Mouse (Mus musculus) frontal cortex, postnatal 25 days (tissue): ENCODE data around the gene Basp1.
"Not testable (repeated sequence)": the region's sequence is repeated elsewhere in the genome, so short reads cannot be mapped to it uniquely, and the experiment has no call there.

Experiments used
- DNase-seq, 2 experiments: peaks; one replicate each; pipeline ENCODE4 v3.0.0; 2022; ENCODE audit warnings: low spot score in 2 of 2

Gene Basp1

DNA sequence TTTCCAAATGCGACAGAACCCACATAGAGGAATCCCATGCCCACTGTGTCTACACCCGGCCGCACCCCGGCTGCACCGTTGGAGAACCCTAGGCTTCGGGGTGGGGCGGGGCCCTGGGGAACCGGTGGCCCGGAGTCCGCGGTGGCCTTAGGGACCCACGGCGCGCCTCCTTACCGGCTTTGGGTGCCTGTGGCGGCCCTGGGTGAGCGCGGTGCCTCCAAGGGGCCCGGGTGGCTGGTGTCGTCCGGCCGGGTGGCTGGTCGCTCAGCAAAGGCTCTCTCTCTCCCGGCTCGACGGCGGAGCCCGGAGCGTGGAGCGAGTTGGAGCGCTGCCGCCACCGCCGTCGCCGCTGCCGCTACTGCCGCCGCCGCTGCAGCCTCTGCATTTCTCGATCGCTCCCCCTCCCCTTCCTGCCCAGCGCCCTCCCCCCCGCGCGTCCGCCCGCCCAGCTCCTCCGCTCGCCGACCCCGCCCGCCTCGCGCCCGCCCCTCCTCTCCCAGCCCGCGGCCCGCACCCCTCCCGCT lies at the start of gene Basp1:
Gene Basp1, minus strand, starts transcription at position 387 of the 524 bp plus-strand sequence.
- DNase-seq: peak; percentile 55 to 59

DNA sequence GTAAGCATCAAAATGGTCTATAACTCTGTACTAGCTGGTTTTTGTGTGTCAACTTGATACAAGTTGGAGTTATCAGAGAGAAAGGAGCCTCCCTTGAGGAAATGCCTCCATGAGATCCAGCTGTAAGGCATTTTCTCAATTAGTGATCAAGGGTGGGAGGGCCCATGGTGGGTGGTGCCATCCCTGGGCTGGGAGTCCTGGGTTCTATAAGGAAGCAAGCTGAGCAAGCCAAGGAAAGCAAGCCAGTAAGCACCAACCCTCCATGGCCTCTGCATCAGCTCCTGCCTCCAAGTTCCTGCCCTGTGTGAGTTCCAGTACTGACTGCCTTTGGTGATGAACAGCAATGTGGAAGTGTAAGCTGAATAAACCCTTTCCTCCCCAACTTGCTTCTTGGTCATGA lies 49.5 kb upstream of the Basp1 start:
- DNase-seq: not testable (repeated sequence)

DNA sequence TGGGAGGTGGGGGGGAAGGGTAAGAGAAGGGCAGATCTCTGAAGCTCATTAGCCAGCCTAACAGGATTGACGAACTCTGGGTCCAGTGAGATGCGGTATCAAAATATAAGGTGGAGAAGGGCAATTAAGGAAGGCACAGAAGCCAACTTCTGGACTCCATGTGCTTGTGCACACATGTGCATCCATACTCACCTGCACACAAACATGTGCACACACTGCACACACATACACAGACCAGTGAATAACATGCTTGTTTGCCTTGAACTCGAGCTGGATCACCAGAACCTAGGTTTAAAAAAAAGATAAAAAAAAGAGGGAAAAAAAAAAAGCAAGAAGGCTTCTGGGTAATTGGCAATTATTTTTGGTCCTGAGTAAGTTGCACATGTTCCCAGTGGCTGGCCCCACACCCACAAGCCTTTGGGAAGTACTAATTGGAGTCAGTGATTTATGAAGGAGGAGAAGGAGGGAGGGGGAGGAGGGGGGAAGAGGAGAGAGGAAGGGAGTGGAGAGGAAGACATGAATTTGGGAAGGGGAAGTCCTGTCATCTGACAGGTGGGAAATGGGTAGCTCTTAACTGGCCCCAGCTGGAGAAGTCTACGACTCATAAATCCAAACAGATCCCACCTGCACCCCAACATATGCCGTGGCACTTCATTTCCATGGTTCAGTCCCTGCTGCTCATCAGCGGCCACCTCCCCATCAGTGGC lies 48.6 kb upstream of the Basp1 start:
- no peak for DNase-seq

DNA sequence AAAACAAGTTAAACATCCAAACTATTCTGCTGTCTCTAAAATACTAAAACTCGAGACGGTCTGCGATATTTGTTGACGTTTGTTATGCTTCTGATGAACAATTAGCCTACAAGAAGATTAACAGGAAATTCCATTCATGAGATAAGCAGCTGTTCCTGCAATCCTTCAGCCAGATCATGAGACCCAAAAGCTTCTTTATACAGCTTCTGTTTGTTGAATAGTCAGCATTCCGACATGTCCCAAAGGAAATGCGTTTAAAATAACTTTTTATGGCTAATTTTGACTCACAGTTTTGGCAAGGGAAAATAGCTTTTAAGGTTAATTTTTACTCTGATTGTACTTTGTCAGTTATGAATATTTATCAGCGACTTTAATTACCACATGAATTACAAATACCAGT lies 46.3 kb upstream of the Basp1 start:
- no peak for DNase-seq

DNA sequence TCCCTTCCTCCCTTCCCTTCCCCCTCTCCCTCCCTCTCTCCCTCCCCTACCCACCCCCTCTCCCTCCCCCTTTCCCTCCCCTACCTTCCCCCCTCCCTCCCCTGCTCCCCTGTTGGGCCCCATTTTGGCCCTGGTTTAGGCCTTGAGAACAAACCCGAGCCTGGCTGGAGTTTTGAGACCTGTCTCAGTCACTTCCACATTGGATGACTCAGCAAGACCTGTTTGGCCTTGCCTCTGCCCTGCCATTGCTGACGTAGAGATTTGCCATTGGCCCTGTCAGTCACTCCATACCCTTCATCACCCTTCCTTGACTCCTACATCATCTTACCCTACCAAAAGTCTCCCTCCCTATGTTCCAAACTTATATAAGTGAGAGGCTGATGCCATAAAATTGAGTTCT lies 43.9 kb upstream of the Basp1 start:
- no peak for DNase-seq

DNA sequence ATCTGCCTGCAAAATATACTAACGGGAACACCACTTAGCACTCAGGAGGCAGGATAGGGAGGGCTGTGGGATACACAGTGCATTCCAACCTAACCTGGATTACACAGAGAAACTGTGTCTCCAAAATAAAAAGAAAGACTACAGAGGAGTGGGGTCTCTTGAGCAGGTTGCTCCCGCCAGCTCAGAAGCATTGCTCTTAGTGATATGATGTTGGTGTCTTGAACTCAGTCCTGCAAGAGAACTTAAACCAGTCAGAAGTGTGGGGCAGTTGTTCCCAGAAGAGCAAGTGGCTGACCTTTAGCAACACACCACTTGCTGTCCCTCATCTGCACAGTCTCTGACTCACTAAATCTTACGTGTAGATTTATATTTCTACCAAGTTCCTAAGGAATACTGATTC lies 40.0 kb upstream of the Basp1 start:
- DNase-seq: no peak

DNA sequence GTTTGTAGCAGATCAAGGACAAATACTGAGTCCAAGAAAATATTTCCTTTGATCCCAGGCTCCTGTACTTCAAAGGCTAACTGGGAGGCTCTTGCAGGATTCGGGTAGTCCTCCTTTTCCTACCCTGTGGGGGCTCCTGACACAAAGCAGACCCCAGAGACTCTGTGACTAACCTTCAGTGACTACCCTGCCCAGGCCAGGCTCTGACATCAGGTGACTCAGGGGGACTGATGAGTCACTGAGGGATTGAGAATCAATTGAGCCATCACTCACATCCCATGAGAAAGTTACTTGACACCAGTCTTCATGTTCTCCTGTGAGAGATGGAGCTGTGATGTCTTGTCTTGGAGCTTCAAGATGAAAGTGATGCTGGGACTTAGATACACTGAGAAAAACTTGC lies 35.8 kb upstream of the Basp1 start:
- no peak for DNase-seq

DNA sequence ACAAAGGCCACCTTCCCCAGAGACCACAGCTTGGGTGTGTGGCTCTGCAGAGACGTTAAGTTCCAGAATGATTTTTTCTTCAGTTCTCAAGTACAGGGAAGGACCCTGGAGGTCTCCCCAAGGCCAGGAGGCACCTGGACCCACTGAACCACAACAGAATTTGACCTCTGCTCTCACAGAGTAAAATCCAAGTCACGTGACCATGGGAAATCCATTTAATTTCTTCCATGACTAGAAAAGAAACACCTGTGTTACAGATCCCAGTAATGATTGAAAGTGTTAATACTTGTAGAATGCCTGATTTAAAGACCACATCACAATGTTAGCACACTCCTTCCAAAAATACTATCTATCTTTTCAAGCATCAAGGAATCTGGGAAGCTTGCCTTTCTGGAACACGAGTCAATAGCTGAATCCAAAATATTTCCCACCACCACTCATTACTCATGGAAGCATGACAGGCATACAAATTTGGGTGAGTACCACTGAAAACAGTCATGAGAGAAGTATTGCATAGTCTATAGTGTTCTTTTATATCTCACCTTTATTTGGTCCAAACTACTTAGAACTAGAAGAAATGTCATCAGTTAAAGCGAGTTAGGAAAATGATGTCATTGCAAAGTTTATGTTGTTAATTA lies 35.3 kb upstream of the Basp1 start:
- no peak for DNase-seq

DNA sequence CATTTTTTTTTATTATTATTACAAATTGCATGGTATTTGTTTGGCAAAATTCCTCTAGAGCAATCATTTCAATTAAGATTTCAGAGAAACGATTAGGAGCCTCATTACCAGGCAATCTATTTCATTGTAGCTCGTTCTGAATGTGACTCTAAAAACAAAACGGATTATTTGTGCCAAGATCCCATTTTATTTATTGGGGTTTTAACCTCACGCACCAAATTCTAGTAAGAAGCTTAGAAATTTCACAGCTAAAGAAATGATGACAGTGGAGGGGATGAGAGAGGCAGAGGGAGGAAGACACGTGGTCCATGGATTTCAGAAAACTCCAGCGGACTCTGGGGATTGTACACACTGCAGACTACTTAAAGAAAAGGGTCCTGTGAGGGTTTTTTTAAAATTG lies 33.6 kb upstream of the Basp1 start:
- no peak for DNase-seq

DNA sequence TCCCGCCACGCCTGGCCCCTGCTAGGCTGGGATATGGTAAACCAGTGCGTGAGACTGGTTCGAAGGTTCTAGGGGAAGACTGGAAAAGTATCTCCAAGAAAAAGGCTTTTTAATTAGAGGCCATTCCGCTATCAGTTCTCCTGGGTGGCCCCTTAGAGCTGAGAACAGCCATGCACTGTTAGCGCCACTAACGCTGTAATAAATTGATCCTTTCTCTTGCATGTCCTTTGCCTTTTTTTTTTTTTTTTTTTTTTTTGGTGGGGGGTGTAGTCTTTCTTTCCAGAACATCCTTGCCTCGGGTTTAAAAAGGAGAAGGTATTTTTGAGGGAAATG lies 32.6 kb upstream of the Basp1 start:
- DNase-seq: no peak

DNA sequence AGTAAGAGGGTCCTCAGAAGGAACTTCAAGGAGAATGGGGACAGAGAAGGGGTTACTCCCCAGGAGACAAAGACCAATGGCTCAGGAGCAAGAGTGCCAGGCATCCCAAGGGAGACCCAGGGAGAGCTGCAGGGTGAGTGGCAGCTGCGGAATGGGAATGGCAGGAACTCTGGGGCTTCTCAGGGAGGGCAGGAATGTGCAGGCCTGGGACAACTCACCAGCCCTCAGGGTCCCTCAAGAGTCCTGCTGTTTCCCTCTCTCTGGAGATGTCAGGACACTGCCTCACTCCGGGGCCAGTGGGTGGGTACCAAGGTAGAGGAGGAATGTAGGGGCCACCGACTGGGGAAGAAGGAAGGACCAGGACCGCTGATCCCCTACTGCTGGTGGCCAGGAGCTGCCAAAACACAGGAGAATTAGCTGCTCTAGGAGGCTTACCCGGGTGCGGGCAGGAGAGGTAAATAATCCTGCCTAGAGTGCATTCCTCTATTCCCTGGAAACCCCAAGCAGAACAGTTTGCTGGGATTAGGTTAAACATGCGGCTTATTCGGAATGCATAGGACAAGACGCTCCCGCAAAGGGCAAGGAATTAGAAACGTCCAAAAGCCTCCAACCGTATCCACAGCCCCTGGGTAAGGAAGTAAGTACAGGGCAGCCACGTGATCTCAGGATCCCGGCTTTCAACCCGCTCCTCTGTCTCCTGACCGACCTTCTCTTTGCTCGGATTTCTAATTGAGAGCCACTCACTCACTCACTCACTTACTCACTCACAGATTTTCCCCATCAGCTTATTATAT lies 32.0 kb upstream of the Basp1 start:
- DNase-seq: no peak

DNA sequence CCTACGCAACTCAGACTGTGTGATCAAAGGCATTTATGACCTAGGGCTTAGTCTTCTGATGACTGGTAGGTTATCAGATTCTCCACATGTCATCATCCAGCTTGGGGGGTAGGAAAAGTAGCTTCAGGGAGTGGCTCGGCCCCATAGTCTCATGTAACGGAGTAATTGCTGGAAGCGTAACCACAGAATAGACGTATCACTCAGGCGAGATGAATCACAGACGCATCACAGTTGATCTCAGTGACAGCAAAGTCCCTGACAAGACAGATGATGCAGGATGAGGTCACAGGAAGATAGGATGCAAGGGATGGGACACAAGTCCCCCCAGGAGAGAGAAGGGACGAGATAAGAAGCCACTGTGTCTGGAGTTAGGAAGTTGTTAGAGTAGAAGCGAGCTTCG lies 30.6 kb upstream of the Basp1 start:
- DNase-seq: no peak

DNA sequence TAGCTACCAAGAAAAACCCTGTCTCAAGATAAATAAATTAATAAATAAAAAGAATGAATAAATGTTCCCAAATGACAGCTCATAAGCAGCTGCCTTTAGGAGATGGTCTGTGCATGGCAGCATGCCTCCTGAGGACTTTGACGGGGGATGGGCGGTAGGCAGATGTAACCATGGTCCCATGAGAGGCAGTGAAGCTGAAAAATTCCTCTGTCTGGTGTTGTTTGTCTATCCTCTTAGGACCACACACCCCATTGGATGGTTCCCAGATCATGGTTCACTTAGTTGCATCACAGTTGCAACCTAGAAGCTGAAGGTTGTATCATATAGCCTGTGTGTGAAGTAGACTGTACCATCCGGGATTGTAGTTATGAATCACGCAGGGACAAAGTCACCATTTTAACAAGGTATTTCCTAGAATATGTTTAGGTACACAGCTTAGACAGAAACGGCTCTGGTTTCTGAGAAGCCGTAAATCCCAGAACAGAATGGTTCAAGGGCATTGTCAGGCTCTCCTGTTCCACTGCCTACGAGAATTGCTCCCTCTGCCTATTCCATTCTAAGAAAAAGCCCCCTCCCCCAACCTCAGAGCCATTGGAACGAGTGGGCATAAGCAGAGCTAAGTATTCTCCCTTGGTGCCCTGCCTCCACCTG lies 29.7 kb upstream of the Basp1 start:
- DNase-seq: no peak

DNA sequence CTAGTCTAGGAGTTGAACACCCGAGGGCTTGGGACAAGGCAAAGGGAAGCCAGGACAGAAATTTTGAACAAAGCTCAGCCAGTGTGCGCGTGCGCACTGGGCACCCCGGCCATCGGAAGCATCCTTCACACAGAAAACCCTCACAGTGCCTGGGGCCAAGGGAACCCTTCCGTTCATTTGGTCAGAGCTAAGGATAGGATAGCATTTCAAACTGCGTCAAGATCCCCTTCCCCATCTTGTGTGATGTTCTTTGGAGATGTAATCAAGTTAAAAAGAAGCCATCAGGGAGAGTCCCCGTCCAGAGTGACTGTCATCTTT lies 28.3 kb upstream of the Basp1 start:
- DNase-seq: no peak

DNA sequence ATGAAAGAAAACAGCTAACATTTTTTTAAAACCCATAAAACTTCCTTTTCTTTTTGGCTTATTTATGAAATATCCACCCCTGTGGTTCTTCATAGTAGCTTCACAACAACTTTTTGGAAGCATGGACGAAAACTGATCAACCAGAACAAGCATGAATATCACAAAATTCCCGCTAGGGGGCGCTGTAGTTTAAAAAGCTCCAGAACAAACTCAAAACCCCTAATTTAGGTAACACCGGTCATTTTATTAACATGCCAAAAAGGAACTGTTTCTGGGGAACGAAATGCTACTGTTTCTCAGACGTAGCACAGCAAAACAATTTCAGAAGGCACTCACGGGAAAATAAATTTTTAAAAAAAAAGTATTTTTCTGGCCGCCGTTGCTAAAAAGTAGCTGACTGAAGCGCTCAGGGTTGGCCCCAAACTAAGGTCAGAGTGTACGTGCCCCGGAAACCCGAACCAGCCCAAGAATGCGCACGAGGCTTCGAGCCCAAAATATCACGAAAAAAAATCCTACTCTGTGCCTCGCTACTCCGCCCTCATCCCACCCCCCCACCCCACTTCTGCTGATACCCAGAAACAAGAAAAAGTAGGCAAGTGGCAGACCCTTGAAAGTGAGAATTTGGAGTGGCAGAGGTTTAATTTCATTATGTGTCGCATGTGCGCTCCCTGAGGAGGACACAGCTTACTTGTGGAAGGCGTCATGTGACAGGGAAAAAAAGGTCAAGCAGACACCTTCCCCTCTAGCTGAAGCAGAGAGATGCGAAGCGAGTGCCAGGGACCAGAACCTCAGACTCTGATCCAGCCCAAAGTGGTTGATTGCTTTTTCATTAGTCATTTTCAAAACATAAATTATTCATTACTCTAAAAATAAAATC lies 27.7 kb upstream of the Basp1 start:
- peak in 1 of 2 experiments; percentile 26 for DNase-seq

DNA sequence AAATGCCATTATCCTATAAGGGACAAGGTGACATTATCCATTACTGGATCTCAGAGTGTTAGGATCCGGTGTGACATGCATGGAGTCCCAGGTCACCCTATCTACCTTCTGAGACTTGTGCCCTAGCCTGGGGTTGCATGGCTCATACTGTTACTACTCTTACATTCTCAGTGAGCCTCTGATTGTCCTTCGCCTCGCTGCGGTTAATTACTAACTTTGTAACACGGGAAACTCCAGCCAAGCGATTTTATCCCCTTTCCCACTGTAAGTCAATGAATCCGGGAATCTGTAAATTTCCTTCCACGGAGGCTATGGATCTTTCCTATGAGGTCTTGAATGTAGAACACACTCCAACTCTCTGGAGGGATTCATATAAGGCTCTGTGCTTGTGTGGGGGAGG lies 26.8 kb upstream of the Basp1 start:
- DNase-seq: no peak

DNA sequence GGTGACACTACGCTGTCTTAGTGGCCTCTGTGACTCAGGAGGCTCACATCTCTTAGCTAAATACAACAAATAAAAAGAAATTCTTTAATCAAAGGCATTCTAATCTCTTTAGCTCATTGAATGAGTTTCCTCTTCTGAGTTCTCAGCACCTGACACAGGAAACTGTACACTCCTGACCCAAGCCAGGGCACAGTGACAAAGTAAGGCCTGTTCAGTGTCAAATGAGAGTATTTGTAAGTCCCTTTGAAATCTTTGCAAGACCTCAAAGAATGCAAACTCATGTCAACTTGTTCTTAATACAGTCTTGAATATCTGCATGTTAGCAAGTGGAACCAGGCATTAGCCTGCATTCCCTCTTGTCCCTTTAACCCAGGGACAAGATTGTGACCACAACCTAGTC lies 18.8 kb upstream of the Basp1 start:
- DNase-seq: no peak

DNA sequence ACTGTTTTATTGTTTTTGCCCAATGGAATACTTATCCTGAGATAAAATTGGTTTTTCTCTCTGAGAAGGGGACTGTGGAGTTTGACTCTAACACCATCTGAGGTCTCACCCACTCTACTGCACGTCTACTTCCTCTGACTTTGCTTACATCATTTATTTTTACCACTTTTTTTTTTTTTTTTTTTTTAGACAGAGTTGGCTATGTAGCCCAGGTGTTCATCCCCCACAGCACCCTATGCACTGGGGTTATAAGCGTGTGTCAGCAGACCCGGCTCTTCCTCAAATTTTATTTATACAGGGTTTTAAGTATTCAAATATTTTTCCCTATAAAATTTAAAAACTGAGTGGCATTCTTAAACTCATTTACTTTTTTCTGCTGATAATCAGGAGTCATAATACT lies 16.6 kb upstream of the Basp1 start:
- DNase-seq: no peak

DNA sequence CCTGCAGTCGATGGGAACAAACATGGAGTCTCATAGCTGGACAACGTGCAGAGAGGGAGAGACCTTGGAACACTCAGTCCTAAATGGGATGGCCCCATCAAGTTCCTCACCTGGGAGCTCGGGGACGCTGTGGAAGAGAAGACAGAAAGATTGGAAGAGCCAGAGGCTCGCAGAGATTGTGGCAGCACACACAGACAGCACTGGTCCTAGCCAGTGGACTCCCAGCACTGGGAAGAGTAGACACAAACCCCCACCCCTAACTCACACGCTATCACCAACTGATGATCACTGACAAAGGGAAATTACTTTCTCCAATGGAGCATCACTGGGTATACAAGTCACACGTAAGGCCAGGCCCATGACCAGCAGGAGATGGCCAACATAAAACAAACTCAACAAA lies 15.4 kb upstream of the Basp1 start:
- DNase-seq: no peak

DNA sequence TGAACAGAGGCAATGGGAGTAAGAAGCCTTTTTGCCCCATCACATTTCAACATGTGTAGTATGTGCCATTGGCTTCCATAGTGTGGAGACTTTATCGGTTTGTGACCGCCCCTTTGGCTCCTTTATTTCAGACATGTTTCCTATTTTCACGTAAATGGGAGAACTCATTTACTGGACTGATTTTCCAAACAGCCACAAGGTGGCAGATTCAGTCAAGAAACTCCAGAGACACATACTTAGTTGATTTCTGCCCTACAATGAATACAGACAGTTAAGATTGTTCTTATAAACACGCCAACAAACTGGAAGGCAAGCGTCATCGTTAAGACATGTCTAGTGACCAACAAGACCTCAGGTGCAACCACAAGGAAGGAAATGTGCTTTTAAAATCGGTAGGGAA lies 15.0 kb upstream of the Basp1 start:
- no peak for DNase-seq

DNA sequence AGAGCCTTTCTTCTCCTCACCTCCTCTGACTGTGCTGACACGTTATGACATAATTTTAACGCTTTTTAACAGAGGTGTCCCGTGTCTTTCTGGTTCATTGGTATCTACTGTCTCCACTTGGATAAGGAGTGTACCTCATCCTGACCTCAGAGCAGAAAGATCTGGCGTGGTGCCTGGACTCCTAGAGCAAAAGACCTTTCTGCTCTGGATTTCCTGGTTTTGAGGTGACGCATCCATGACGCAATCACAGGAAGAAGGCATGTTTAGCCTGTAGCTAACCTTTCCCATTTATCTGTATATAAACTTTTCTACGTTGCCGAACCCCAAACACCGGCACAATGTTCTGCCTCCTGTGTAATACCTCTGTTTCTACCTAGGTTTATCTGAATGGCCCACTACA lies 6.7 kb upstream of the Basp1 start:
- no peak for DNase-seq

DNA sequence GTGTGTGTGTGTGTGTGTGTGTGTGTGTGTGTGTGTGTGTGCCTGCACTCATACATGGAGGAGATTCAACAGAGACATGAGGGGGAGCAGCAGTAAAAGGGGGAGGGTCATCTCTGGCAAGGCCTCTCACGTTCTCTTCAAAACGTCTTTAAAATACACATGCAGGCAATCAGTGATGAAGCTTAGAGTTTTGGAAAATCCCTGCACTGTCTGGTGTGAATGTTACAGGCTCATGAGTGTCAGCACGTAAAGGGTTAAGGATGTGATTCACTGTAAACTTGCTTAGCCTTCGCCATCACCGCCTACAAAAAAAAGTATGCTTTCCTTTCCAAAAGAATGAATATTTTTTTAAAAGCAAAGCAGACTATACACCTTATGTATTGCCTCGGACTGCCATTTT lies 2.8 kb upstream of the Basp1 start:
- no peak for DNase-seq
